Mouse (Mus musculus): ENCODE results near the gene Zyx.

The Zyx gene

DNA sequence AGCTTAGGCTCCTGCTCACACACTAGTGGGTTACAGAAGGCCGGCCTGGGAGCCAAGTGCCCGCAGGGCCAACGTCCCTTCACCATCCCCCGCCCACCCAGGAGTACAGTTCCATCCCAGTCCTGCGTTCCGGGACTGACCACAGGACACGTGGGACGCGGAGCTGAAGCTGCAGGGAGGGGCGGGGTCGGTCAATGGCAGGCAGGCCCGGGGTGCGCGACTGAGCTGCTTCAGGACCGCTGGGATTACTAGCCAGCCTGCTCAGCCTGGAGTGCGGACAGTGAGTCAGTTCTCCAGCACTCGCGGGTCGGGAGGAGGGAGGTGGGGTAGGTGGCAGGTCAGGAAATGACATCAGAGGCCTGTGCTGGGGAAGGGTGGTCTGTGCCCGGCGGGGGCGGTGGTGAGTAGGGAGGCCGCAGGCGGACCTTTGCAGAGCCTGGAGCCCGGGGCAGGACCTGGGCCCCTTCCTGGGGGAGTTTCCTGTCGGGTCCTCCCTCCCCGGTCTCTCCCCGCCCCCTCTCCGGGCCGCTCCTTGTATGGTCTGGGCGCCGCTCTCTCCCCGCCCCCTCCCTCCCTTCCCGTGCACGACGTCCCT is at the start of gene Zyx:
Zyx (plus strand) TSS at position 205 of the 595 bp plus-strand sequence.
- peak; percentile 65 for DNase-seq (ENCODE audit: low spot score in 2 of 2)

DNA sequence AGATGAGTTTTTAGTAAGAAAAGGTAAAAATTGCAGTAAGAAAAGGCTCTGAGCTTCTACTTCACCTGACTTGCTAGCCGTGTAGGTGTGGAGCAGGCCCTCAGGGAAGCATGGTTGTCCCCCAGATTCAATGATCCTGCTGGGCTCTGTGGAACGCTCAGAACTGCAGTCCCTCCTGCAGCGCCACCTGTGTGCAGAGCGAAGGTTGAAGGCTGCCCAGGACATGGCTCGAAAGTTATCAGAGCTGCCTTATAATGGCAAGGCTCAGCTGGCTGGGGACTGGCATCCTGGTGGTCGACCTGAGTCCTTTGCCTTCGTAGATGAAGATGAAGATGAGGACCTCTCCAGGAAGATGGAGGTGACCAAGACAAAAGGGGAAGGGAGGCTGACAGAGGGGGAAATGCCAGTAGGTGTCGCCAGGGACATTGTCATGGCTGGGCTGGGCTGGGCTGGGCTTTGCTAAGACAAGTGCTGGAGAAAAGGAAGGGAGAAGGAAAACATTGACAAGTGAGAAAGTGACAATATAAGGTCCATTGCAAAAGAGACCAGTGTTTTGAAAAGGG is 39.5 kb upstream of the Zyx start:
- DNase-seq (ENCODE audit: low spot score in 2 of 2): no peak

DNA sequence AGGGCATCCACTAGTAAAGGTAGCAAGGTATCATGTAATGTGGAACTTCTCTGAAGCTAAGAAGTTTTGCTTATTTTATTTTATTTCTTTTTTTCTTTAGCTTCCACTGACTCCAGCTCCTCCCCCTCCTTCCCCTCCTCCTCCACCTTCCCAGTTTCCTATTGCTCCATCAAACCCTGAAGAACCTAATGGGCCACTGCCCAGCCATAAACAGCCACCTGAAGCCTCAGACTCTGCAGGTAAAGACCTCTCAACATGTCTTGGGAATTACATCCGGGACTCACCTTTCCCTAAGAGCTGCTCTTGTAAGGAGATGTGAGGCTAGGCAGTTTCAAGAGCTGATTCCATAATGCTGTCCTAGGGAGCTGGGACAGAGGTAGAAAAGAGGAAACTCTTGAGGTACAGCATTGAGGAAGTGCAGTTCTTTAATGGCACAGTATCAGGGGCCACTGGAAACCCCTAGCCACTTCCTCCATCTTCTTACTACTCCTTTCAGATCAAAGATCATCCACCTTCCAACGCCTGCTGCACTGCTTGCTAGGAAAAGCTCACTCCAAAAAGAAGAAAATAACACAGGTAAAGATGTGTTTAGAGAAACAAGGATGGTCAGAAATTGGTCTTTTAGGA is 38.9 kb upstream of the Zyx start:
- no peak for DNase-seq (ENCODE audit: low spot score in 2 of 2)

DNA sequence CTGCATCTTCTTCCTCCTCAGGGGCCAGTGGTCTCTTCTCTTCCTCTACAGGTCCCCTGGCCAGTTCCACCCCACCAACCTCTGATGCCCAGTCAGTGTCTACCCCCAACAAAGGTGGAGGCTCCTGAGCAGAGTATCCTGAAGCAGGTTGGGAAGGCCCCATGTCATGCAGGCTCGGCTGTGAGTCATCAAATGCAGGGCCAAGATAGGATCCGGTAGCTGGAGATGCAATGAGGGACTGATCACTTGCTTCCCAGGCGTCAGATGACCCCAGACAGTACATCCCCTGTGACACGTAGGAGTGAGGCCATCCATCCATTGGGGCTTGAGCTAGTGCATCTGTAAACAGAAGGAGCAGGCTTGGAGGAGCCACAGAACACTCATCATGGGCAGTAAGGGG is 31.1 kb upstream of the Zyx start:
- no peak for DNase-seq (ENCODE audit: low spot score in 2 of 2)

DNA sequence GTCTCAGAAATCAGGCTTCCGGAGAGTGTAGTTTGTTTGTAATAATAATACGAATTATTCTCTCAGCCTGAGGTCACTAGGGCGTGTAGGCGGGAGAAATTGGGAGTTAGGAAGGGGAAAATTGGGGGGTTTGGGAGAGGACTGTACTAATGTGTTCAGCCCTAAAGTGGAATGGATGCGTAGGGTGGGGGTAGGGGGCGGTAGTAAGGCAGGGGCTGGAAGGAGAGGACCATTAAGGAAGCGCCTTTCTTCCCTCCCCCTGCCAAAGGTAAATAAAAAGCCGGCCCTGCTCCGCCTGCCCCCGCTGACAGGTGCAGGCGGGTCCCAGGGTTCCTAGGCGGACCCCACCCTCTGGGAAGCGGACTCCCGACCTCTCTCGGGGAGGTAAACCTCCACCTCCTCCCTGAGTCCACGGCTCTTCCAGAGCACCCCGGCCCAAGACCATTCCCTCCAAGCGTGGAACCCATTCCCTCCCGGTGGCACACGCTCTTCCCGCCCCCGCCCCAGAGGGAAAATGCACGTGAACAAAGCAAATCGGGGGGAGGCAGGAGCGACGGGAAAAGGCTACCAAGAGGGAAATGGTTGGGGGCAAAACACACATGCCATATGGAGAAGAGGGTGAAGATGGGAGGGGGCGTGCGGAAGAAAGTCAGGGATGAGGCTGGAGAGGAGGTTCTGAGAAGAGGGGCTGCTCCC is 25.9 kb upstream of the Zyx start:
- no peak for DNase-seq (ENCODE audit: low spot score in 2 of 2)

DNA sequence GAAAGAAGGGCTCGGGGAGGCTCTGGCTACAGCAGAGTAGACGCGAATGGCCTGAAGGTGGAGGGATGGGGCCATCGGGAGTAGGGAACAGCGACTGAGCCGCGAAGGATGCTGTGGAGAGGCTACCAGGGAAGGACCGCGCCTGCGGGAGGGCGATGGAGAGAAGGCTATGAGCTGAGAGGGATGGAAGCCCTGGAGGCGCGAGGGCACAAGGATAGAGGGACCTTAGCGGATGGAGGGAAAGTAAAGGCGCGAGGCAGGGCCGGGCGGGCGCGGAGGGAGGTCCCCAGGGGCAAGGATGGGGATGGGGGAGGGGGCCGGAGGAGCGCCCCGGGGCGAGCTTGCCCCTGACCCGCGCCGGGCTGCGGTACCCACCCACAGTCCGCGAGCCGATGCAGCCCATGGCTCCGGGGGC is 25.4 kb upstream of the Zyx start:
- no peak for DNase-seq (ENCODE audit: low spot score in 2 of 2)

DNA sequence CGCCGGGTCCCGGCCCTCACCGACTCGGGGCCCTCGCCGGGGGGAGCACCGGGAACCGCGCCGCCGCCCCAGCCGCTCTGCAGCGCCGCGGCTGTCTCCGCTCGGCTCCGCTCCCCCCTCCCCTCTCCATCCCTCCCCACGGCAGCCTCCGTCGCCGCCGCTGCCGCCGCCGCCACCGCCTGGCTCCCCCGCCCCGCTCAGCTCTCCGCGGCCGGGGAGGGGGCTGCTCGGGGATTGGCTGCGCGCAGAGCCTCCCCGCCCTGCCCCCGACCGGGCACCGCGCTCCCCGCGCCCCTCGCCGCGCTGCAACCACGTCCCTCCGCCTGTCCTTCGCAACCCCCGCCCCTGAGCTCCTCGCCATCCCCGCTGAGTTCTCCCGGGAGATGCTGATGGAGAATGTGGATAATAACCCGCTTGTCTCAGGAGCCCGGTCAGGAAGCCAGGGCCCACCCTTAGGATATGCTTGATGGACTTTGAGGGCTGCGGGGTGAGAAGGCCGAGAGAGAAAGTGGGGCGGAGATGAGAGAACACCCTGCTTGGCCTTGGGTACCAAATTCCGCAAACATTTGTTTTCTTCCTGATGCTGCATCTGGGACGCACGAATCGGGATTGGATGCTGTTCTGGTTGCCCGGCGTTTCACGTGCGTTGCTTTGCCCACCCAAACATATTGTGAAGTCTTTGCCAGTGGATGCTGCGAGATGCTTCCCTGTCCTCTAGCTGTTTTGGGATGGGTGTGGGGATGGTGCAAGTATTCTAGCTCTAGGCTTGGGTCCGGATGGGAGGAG is 24.8 kb upstream of the Zyx start, which contains the start of gene Fam131b:
Fam131b (minus strand) TSS at position 162 of the 786 bp plus-strand sequence.
- DNase-seq (ENCODE audit: low spot score in 2 of 2): no peak

DNA sequence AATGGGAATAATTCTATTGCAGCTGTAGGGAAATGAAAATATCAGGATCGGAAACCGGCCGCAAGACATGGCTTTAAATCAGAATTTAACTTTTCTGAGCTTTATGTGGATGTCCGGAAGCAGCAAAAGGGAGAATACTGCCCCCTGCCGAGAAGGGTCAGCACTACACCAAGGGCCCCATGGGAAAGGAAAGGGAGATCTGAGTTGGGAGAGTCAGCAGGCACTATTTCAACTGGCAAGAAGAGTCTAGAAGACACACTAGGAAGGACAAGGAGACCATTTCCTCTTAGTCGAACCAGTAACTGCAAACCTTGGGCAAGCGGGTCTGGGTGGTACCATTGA is 24.2 kb upstream of the Zyx start:
- DNase-seq (ENCODE audit: low spot score in 2 of 2): peak; percentile 51 to 63

DNA sequence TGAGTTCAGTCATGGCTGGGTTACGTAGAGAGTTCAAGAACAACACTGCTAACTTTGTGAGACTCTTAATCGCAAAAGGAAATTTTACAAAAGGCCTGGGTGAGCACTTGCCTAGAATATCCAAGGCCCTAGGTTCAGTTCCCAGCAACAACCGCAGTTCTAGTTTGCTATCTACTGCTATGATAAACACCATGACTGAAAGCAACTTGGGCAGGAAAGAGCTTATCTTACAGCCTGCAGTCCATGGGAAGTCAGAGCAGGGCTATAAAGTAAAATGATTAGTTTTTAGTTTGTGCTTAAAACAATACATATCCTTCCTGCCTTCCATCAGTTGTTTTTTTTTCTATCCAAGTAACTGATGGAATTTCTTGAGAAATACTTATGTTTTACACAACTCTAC is 22.9 kb upstream of the Zyx start:
- no peak for DNase-seq (ENCODE audit: low spot score in 2 of 2)

DNA sequence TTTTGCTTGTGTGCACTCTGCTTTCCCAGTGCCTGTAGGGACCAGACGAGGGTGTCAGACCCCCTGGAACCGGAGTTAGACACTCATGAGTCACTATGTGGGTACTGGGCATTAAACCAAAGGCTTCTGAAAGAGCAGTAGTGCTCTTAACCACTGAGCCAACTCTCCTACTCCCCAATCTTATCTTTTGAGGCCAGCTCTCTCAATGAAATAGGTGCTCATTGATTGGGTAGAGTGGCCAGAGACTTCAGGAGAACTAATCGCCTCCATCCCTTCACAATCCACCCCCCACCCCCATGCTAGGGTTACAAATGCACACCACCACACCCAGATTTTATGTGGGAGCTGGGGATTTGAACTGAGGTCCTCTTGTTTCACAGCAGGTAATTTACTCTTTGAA is 20.7 kb upstream of the Zyx start:
- no peak for DNase-seq (ENCODE audit: low spot score in 2 of 2)

DNA sequence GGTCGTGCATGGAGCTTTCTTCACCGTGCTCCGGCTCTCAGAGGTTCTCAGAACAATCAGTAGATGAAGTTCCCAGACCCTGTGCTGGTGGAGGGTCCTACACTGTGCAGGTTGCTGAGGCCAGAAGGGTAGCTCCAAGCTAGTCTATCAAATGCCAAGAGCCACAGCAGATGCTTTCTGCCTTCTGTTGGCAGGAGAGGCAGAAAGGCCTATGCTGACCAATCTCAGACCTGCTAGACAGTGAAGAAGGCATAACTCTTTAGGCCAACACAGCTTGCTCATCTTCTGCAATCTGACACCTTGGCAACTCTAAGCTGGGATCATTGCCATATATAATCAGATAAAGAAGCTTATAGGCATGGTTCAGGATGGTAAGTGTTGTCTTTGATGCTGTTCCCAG is 19.2 kb upstream of the Zyx start:
- DNase-seq (ENCODE audit: low spot score in 2 of 2): no peak

DNA sequence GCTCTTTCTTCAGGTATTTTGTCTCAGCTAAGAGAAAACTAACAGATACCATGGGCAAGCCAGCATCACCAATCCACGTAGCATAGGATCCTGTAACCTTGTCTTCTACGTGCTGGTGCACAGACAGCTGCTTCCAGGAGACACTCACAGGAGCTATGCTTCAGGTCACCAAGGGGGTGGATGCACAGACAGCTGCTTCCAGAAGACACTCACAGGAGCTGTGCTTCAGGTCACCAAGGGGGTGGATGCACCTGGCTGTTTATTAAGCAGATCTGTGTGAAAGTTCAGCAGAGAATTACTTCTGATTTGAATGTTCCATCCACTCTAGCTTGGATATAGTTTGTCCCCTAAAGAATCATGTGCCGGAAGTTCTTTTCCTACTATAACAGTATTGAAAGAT is 18.5 kb upstream of the Zyx start:
- DNase-seq (ENCODE audit: low spot score in 2 of 2): no peak

DNA sequence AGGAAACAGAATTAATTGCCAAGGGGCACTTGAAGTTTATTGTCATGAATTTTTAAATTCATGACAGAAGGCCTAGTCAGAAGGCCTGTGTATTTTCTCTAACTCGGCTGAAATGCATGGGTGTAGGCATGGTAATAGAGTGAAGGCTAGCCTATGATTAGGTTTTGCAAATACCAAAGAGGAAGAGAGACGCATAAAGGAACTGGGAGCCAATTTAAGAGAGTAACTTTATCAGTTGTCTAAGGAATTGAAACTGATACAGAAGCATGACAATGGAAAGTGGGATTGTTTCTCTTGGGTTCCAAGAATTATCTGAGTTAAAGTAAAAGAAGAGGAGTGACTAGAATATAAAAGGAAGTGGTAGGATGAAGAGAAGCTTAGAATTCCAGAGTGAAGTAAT is 10.2 kb upstream of the Zyx start:
- DNase-seq (ENCODE audit: low spot score in 2 of 2): no peak

DNA sequence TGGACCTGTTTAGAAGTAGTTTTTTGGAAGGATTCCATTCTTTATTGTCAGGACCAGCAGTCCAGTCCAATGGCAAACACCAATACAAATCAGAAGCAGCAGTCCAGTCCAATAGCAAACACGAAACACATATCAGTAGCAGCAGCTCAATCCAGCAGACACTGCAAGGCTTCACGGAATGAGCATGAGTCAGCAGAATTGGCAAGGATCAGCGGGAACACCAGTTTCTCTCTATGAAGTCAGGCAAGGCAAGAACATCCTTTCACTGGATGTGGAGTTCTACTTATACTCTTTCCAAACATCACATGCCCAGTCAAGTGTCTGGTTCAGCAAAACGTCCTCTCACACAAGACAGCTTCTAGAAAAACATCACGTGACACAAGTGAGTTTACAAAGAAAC is 9.4 kb upstream of the Zyx start:
- DNase-seq (ENCODE audit: low spot score in 2 of 2): no peak

DNA sequence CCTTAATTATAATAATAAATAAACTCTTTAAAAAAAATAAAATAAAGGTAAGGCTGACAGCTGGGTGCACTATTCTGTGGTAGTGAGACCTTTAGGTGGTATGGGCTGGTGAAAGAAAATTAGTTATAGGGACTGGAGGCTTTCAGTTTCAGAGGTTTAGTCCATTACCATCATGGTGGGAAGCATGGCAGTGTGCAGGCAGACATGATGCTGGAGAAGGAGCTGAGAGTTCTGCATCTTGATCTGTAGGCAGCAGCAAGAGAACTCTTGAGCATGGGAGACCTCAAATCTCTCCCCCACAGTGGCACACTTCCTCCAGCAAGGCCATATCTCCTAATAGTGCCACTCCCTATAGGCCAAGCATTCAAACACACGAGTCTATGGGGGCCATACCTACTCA is 7.3 kb upstream of the Zyx start:
- no peak for DNase-seq (ENCODE audit: low spot score in 2 of 2)

DNA sequence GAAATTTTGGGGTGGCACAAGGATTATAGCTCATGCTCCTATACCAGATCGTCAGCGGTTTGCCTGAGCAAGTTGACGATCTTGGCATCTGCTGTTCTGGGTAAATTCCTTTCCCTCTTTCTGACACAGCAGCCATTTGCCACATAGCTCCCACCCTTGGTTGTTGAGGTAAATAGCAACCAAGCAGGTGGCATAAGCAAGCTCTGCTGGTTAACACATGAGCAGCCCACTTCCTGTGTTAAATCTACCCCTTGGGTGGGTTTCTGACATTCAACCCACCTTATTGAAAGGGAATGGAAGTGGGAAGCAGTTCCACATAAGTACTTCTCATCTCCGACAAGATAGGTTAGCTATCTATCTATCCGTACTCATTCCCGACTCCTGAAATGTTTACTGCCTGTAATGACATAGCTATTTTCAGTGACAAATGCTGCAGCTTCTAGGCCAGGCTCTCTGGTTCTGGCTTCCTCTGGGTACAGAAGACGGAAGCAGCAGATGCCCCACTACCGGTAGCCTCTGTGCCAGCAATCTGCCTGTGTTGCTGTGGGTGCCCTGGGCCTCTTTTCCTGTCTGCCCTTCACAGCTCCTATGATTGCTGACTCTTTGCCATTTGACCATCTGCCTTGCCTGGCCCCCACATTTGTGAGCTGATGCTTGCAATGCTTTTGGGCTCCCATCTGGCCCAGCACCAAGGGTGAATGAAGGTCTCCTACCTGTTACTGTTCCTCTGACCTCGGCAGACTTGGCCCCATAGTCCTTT is 5.9 kb upstream of the Zyx start:
- DNase-seq (ENCODE audit: low spot score in 2 of 2): no peak

DNA sequence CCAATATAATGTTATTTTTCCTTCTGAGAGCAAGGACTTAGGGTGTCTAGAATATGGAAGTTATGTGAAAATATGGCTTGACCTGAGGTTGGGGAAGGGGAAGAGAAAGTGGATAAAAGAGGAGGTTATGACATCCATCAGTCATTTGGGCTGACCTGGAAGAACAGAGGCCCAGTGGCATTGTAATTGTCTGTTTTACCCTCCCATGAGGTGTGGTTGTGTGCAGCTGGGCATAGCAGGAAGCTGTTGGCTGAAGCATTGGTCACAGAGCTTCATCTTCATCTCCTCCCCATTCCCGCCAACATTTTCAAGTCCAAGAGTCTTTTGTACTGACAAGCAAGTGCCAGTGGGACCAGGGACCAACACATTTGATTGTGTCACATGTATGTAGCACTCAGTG is 5.2 kb upstream of the Zyx start:
- DNase-seq (ENCODE audit: low spot score in 2 of 2): no peak

DNA sequence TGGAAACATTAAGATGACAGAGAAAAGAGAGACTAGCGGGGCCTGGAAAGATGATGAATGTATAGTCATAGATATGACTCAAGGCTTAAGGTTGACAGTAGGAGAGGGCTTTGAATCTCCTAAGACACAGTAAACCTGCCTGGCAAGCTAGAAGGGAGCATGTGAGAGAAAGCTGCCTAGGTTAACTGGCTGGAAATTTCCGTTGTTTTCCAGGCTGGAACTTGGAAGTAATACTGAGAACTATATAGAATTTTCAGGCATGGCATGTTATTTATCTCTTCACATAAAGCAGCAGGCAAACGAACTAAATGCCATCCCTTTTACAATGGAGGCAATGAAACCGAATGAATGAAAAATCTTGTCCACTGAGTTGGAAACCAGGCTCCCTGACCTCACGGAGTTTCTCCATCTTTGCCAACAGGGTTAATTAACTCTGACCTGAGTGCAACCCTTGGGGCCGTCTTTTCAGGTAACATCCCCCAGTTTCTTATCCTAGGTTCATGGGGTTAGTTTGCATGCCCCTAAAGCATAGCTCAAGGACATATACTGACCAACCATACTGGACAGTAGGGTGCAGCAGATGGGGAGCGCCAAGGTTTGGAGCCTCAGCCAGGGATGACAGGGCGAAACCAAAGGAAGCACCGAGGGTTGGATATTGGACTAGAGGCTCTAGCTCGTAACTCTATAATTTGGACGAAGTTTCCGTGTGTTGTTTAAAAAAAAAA is 987 bp upstream of the Zyx start:
- no peak for DNase-seq (ENCODE audit: low spot score in 2 of 2)

DNA sequence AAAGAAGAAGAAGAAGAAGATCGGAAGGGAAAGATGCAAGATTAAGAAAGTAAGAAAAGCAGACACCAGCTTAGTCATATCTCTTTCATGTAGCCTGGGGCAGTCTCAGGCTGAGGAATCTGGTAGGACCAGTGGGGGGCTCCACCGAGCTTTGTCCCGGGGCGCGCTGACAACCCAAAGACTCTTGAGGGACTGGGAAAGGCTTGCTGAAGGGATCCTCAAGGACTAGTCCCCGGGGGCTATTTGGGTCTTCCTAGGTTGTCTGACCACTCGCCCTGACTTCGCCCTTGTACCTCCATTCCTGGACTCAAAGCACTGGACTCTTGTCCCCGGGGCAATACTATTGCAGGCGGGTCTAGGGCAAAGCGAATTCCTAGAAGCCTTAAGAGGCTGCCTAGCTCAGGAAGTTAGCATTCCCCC is 414 bp upstream of the Zyx start:
- DNase-seq (ENCODE audit: low spot score in 2 of 2): peak; percentile 37 to 57

DNA sequence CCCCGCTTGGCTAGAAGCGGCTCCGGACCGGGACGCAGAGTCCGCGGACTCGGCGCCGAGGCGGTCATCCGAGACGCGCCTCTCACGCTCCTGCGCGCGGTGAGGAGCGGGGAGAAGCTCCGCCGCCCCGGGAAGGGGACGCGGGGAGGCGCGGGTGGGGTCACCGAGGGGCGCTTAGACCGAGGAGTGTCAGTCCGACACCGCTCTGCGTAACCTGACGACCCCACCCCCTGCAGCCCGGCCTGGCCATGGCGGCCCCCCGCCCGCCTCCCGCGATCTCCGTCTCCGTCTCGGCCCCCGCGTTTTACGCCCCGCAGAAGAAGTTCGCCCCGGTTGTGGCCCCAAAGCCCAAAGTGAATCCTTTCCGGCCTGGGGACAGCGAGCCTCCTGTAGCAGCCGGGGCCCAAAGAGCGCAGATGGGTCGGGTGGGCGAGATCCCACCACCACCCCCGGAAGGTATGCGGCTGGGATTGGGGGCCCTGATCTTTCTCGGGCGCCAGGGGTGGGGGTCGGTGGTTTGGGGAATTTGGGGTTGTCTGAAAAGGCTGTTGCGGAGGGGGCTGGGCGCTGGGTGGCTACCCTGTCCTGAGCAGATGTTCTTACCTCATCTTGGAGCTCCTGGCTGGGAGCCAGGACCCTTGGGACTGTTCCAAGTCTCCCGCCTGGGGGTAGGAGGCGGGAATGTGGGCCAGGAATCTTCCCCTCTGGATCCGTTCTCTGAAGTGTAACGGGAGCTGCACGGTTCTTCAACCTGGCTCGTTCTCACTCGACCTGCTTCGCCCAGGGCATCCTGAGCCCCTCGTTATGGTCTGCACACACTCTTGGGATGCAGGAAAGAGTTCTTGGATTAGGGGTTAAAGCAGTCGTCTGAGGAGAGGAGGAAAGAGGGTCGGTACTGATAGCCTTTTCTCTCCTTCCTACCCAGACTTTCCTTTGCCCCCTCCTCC is 864 bp downstream of the Zyx start:
- DNase-seq (ENCODE audit: low spot score in 2 of 2): no peak

Data from spleen, postnatal 14 days (tissue).